24 mouse cellular contexts compared by ENCODE assay signal in genomic region chr14:31440725-31441124, GRCm38 (mm10). TPM values are rescaled to one million over a fixed set of nuclear protein-coding genes. Genes with fewer than 3 reads are reported as not detected.
DNase-seq lines count a peak whose midpoint lies in the region; ATAC-seq lines count a peak whose summit lies in the region.
"Had no signal": no experiment of that assay in that cellular context is flagged by ENCODE, and none has a peak within 500 bp of the region (broad histone marks: within the 10 kb centered on the region; RNA-seq: fewer than 3 reads in every experiment).

No protein-coding gene starts in this region.

- H3K4me1 ChIP-seq in liver, embryonic 12.5 days: peaks cover 16% of the 10 kb centered on the region

- peaks cover 17% of the 10 kb centered on the region for H3K27me3 ChIP-seq in liver, embryonic 12.5 days (replicated peaks)
- H3K27me3 ChIP-seq: embryonic facial prominence, embryonic 15.5 days; heart, embryonic 12.5 days; Patski had no signal

- no peak overlapping the region for H3K4me3 ChIP-seq in liver, embryonic 12.5 days
- H3K4me3 ChIP-seq: embryonic facial prominence, embryonic 15.5 days; heart, embryonic 12.5 days; limb, embryonic 10.5 days had no signal

- 56% methylated on average over 6 of the region's 6 CpGs for WGBS in liver, embryonic 12.5 days (ENCODE audit: insufficient replicate concordance)

- H3K27ac ChIP-seq in liver, embryonic 12.5 days: no peak overlapping the region
- H3K27ac ChIP-seq: embryonic facial prominence, embryonic 15.5 days; limb, embryonic 10.5 days had no signal

- H3K36me3 ChIP-seq in liver, embryonic 12.5 days: no peaks in the 10 kb centered on the region
- H3K36me3 ChIP-seq: embryonic facial prominence, embryonic 15.5 days; heart, embryonic 12.5 days; limb, embryonic 10.5 days had no signal

- no peak overlapping the region for H3K4me2 ChIP-seq in liver, embryonic 12.5 days
- H3K4me2 ChIP-seq: embryonic facial prominence, embryonic 15.5 days; heart, embryonic 12.5 days; midbrain, embryonic 11.5 days had no signal

- no peaks in the 10 kb centered on the region for H3K9me3 ChIP-seq in liver, embryonic 12.5 days (replicated peaks)
- H3K9me3 ChIP-seq: embryonic facial prominence, embryonic 15.5 days; heart, embryonic 12.5 days; limb, embryonic 10.5 days had no signal

- DNase-seq in 416B (ENCODE audit: low read depth): peak; percentile 46
- DNase-seq in thymus, postnatal 0 days (ENCODE audit: low spot score): peak; percentile 45
- DNase-seq in natural killer cell, adult 2 months (ENCODE audit: low spot score in 2 of 2): no peak
- DNase-seq: adrenal gland, postnatal 10 days; cerebellum, adult 8-10 months; cerebellum, postnatal 36 days; gastrocnemius, postnatal 14 days; heart, adult 11 months; heart, postnatal 10 days; kidney, postnatal 10 days; liver; right cerebral cortex, postnatal 14 days; spleen, adult 18-20 months had no signal

- H3K9ac ChIP-seq in liver, embryonic 12.5 days: no peak overlapping the region
- H3K9ac ChIP-seq: embryonic facial prominence, embryonic 15.5 days; heart, embryonic 12.5 days had no signal

- ATAC-seq in CD4-positive, CD25-positive, alpha-beta regulatory T cell, adult 4 months: peak; percentile 64
- 0 out of 2 replicates have a peak, but pooled peaks have one; percentile 27 for ATAC-seq in common myeloid progenitor, adult 5-6 weeks (replicated peaks; ENCODE audit: low read depth, poor library complexity, severe bottlenecking)
- no peak for ATAC-seq in erythroid progenitor cell, adult 5-6 weeks (replicated peaks; ENCODE audit: low FRiP score, poor library complexity, severe bottlenecking)
- no peak for ATAC-seq in liver, embryonic 12.5 days
- ATAC-seq: forebrain, embryonic 16.5 days; lung, postnatal 0 days; Patski had no signal

RNA-seq across cellular contexts. Expression of gene Sh3bp5, which starts 4.8 kb away (rescaled TPM):
- 10 to 100 TPM; 15.4 to 16.8 TPM for polyA plus RNA-seq in CD4-positive, CD25-positive, alpha-beta regulatory T cell, adult 4 months (2017; shearing (Covaris generic))
- 4.0 and 6.2 TPM in 2 replicates for total RNA-seq in common myeloid progenitor, adult 5-6 weeks (2017)
- 20.3 and 20.7 TPM in 2 replicates for polyA plus RNA-seq in thymus, postnatal 0 days (2015; fragmentation: Nextera tagmentation; extraction: Ambion mirVana)
- 6.8 and 9.6 TPM in 2 replicates for total RNA-seq in erythroid progenitor cell, adult 5-6 weeks (2015; ENCODE audit: low replicate concordance)
- total RNA-seq in erythroid progenitor cell, adult 5-6 weeks (2017; ENCODE audit: low replicate concordance): 3.9 and 6.7 TPM in 2 replicates
- 13.8 and 15.1 TPM in 2 replicates for polyA plus RNA-seq in liver, embryonic 12.5 days (2016; fragmentation: Nextera tagmentation; extraction: Ambion mirVana)

RNA-seq across cellular contexts. Expression of gene Eaf1, which starts 53.5 kb away (rescaled TPM):
- polyA plus RNA-seq in CD4-positive, CD25-positive, alpha-beta regulatory T cell, adult 4 months (2017; shearing (Covaris generic)): 10 to 100 TPM in 1 of 2 experiments, 1 to 10 TPM in 1; 9.8 to 10.8 TPM
- total RNA-seq in common myeloid progenitor, adult 5-6 weeks (2017): 19.3 and 23.2 TPM in 2 replicates
- 47.2 and 52.6 TPM in 2 replicates for polyA plus RNA-seq in thymus, postnatal 0 days (2015; fragmentation: Nextera tagmentation; extraction: Ambion mirVana)
- 21.0 and 22.0 TPM in 2 replicates for total RNA-seq in erythroid progenitor cell, adult 5-6 weeks (2015; ENCODE audit: low replicate concordance)
- 32.3 and 41.6 TPM in 2 replicates for total RNA-seq in erythroid progenitor cell, adult 5-6 weeks (2017; ENCODE audit: low replicate concordance)
- polyA plus RNA-seq in liver, embryonic 12.5 days (2016; fragmentation: Nextera tagmentation; extraction: Ambion mirVana): 41.4 and 44.2 TPM in 2 replicates

RNA-seq across cellular contexts. Expression of gene Mettl6, which starts 54.1 kb away (rescaled TPM):
- 10 to 100 TPM; 68.2 to 69.7 TPM for polyA plus RNA-seq in CD4-positive, CD25-positive, alpha-beta regulatory T cell, adult 4 months (2017; shearing (Covaris generic))
- total RNA-seq in common myeloid progenitor, adult 5-6 weeks (2017): 66.3 and 72.4 TPM in 2 replicates
- polyA plus RNA-seq in thymus, postnatal 0 days (2015; fragmentation: Nextera tagmentation; extraction: Ambion mirVana): 149 and 164 TPM in 2 replicates
- total RNA-seq in erythroid progenitor cell, adult 5-6 weeks (2015; ENCODE audit: low replicate concordance): 16.2 and 26.8 TPM in 2 replicates
- 20.2 and 83.3 TPM in 2 replicates for total RNA-seq in erythroid progenitor cell, adult 5-6 weeks (2017; ENCODE audit: low replicate concordance)
- polyA plus RNA-seq in liver, embryonic 12.5 days (2016; fragmentation: Nextera tagmentation; extraction: Ambion mirVana): 43.7 and 46.9 TPM in 2 replicates

Comparison
In these comparisons a context has a peak if more than half of its experiments do, and no peak if none do; other contexts are left out.
1. DNase-seq: peak in 416B (single experiment) and thymus, postnatal 0 days (single experiment); none in natural killer cell, adult 2 months (0 of 2).
2. ATAC-seq: peak in CD4-positive, CD25-positive, alpha-beta regulatory T cell, adult 4 months (single experiment) and common myeloid progenitor, adult 5-6 weeks (single experiment); none in erythroid progenitor cell, adult 5-6 weeks (single experiment) and liver, embryonic 12.5 days (single experiment).